Comparison of ENCODE assay signal across 34 mouse cellular contexts in the genomic region with DNA sequence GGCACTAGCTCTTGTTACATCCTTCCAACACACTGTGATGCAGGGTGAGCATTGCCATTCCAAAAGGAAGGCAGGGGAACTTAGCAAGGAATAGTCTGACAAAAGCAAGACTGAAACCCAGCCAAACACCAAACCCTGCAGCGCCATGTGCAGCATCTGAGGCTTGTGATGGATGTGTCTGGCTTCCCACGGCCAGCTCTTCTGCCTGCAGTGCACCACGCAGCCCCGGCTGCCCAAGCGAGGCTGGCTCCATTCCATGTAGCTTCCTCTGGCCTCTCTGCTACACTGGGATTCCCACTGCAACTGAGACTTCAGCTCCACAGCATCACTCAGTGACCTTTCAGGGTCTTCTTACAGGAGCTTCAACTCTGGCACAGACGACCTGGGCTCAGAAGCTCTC. TPM values are rescaled to one million over a fixed set of nuclear protein-coding genes. Genes with fewer than 3 reads are reported as not detected.
DNase-seq lines count a peak whose midpoint lies in the region; ATAC-seq and TF ChIP-seq lines count a peak whose summit lies in the region.
"Had no signal": no experiment of that assay in that cellular context is flagged by ENCODE, and none has a peak within 500 bp of the region (broad histone marks: within the 10 kb centered on the region; RNA-seq: fewer than 3 reads in every experiment).

No protein-coding gene starts in this region.

- H3K9ac ChIP-seq in hindbrain, postnatal 0 days (replicated peaks; ENCODE audit: low read length) = no peak overlapping the region
- no peak overlapping the region for H3K9ac ChIP-seq in hindbrain, embryonic 12.5 days
- no peak overlapping the region for H3K9ac ChIP-seq in midbrain, postnatal 0 days (replicated peaks; ENCODE audit: low read length, poor library complexity, severe bottlenecking)
- H3K9ac ChIP-seq: embryonic facial prominence, embryonic 12.5 days; forebrain, embryonic 12.5 days; liver, embryonic 15.5 days; neural tube, embryonic 12.5 days had no signal

- no peaks in the 10 kb centered on the region for H3K27me3 ChIP-seq in hindbrain, postnatal 0 days (ENCODE audit: insufficient read depth, low read length)
- H3K27me3 ChIP-seq in hindbrain, embryonic 12.5 days = no peaks in the 10 kb centered on the region
- no peaks in the 10 kb centered on the region for H3K27me3 ChIP-seq in midbrain, postnatal 0 days (ENCODE audit: insufficient read depth, low read length)
- H3K27me3 ChIP-seq in midbrain, embryonic 10.5 days (ENCODE audit: low read depth, poor library complexity, severe bottlenecking) = no peaks in the 10 kb centered on the region
- H3K27me3 ChIP-seq: embryonic facial prominence, embryonic 12.5 days; forebrain, embryonic 12.5 days; liver, embryonic 15.5 days had no signal

- no peaks in the 10 kb centered on the region for H3K4me1 ChIP-seq in hindbrain, postnatal 0 days (ENCODE audit: insufficient read depth, low read length)
- no peaks in the 10 kb centered on the region for H3K4me1 ChIP-seq in hindbrain, embryonic 12.5 days
- no peaks in the 10 kb centered on the region for H3K4me1 ChIP-seq in midbrain, postnatal 0 days (ENCODE audit: insufficient read depth, low read length)
- H3K4me1 ChIP-seq in midbrain, embryonic 10.5 days = no peaks in the 10 kb centered on the region
- H3K4me1 ChIP-seq: forebrain, embryonic 12.5 days; liver, embryonic 15.5 days; neural tube, embryonic 12.5 days had no signal

- H3K4me3 ChIP-seq in hindbrain, postnatal 0 days (ENCODE audit: low read length) = no peak overlapping the region
- H3K4me3 ChIP-seq in hindbrain, embryonic 12.5 days = no peak overlapping the region
- no peak overlapping the region for H3K4me3 ChIP-seq in midbrain, postnatal 0 days (ENCODE audit: low read depth, low read length)
- H3K4me3 ChIP-seq in midbrain, embryonic 10.5 days = no peak overlapping the region
- H3K4me3 ChIP-seq: embryonic facial prominence, embryonic 12.5 days; erythroblast, embryonic 14.5 days; forebrain, embryonic 12.5 days; limb, embryonic 10.5 days; liver, embryonic 15.5 days; neural tube, embryonic 12.5 days had no signal

- H3K4me2 ChIP-seq in hindbrain, postnatal 0 days (ENCODE audit: low read depth, low read length) = no peak overlapping the region
- H3K4me2 ChIP-seq in hindbrain, embryonic 12.5 days (replicated peaks) = no peak overlapping the region
- no peak overlapping the region for H3K4me2 ChIP-seq in midbrain, postnatal 0 days (ENCODE audit: low read depth, low read length, poor library complexity, severe bottlenecking)
- H3K4me2 ChIP-seq: embryonic facial prominence, embryonic 12.5 days; forebrain, embryonic 12.5 days; heart, embryonic 11.5 days; liver, embryonic 15.5 days; neural tube, embryonic 12.5 days had no signal

- H3K9me3 ChIP-seq in hindbrain, postnatal 0 days (ENCODE audit: low read length) = no peaks in the 10 kb centered on the region
- no peaks in the 10 kb centered on the region for H3K9me3 ChIP-seq in hindbrain, embryonic 12.5 days (replicated peaks)
- H3K9me3 ChIP-seq in midbrain, postnatal 0 days (ENCODE audit: low read length) = no peaks in the 10 kb centered on the region
- no peaks in the 10 kb centered on the region for H3K9me3 ChIP-seq in midbrain, embryonic 10.5 days (replicated peaks)
- H3K9me3 ChIP-seq: embryonic facial prominence, embryonic 12.5 days; forebrain, embryonic 12.5 days; limb, embryonic 10.5 days; liver, embryonic 15.5 days; neural tube, embryonic 12.5 days had no signal

- ATAC-seq in hindbrain, postnatal 0 days = 0 out of 2 replicates have a peak, but pooled peaks have one; percentile 51
- no peak for ATAC-seq in hindbrain, embryonic 12.5 days (ENCODE audit: low FRiP score)
- ATAC-seq in midbrain, postnatal 0 days (ENCODE audit: low FRiP score) = no peak

- no peak for TF ChIP-seq CTCF in hindbrain, postnatal 0 days (IDR thresholded peaks at IDR 0.05; ENCODE audit: low read depth)
- TF ChIP-seq CTCF in midbrain, postnatal 0 days (IDR thresholded peaks at IDR 0.05) = no peak

- no peaks in the 10 kb centered on the region for H3K36me3 ChIP-seq in hindbrain, postnatal 0 days (ENCODE audit: insufficient read depth, low read length)
- H3K36me3 ChIP-seq in hindbrain, embryonic 12.5 days = no peaks in the 10 kb centered on the region
- no peaks in the 10 kb centered on the region for H3K36me3 ChIP-seq in midbrain, postnatal 0 days (ENCODE audit: insufficient read depth, low read length)
- no peaks in the 10 kb centered on the region for H3K36me3 ChIP-seq in midbrain, embryonic 10.5 days
- H3K36me3 ChIP-seq: embryonic facial prominence, embryonic 12.5 days; forebrain, embryonic 12.5 days; limb, embryonic 10.5 days; liver, embryonic 15.5 days; neural tube, embryonic 12.5 days had no signal

- no peak overlapping the region for H3K27ac ChIP-seq in hindbrain, postnatal 0 days
- H3K27ac ChIP-seq in hindbrain, embryonic 12.5 days = no peak overlapping the region
- no peak overlapping the region for H3K27ac ChIP-seq in midbrain, postnatal 0 days (ENCODE audit: low read depth, low read length)
- no peak overlapping the region for H3K27ac ChIP-seq in midbrain, embryonic 10.5 days (replicated peaks)
- H3K27ac ChIP-seq: embryonic facial prominence, embryonic 12.5 days; forebrain, embryonic 12.5 days; kidney, postnatal 0 days; limb, embryonic 10.5 days; liver, embryonic 15.5 days; neural tube, embryonic 12.5 days; stomach, postnatal 0 days had no signal

- peak; percentile 60 for DNase-seq in hindbrain, postnatal 0 days (ENCODE audit: low spot score)
- DNase-seq in midbrain, postnatal 0 days (ENCODE audit: low spot score) = peak; percentile 45
- DNase-seq in midbrain, embryonic 10.5 days (ENCODE audit: low spot score) = no peak
- peak; percentile 35 to 48 for DNase-seq in frontal cortex, postnatal 36 days (ENCODE audit: low spot score in 2 of 2)
- DNase-seq in telencephalon, adult 2 months (ENCODE audit: low read depth, low spot score) = peak; percentile 22
- DNase-seq in kidney, postnatal 4 days = no peak
- DNase-seq: adrenal gland, adult 2 months; cerebellum, adult 11-12 months; gastrocnemius, postnatal 14 days; heart, adult 11 months; kidney, adult 2 months; liver; midbrain, embryonic 14.5 days had no signal

- 30% methylated on average over 6 of the region's 6 CpGs for WGBS in hindbrain, postnatal 0 days
- WGBS in hindbrain, embryonic 12.5 days = 74% methylated on average over 6 of the region's 6 CpGs
- 81% methylated on average over 6 of the region's 6 CpGs for WGBS in midbrain, postnatal 0 days
- WGBS in midbrain, embryonic 10.5 days = 87% methylated on average over 6 of the region's 6 CpGs

RNA-seq across cellular contexts. Expression of gene Cd82, which starts 42.2 kb away (rescaled TPM):
- total RNA-seq in hindbrain, postnatal 0 days (2014; rRNA removed) = 12.4 and 14.2 TPM in 2 replicates
- 21.8 and 25.1 TPM in 2 replicates for polyA plus RNA-seq in hindbrain, postnatal 0 days (2015; fragmentation: Nextera tagmentation; extraction: Ambion mirVana)
- polyA plus RNA-seq in hindbrain, embryonic 12.5 days (2016; fragmentation: Nextera tagmentation; extraction: Ambion mirVana) = 13.2 and 15.4 TPM in 2 replicates
- total RNA-seq in midbrain, postnatal 0 days (2014; rRNA removed) = 9.2 and 11.4 TPM in 2 replicates
- polyA plus RNA-seq in midbrain, postnatal 0 days (2015; fragmentation: Nextera tagmentation; extraction: Ambion mirVana) = 14.5 and 14.8 TPM in 2 replicates
- 5.1 and 5.9 TPM in 2 replicates for polyA plus RNA-seq in midbrain, embryonic 10.5 days (2016; fragmentation: Nextera tagmentation; extraction: Ambion mirVana)

RNA-seq across cellular contexts. Expression of gene Gm10803, which starts 55.3 kb away (rescaled TPM):
- not detected in 2 replicates for total RNA-seq in hindbrain, postnatal 0 days (2014; rRNA removed)
- polyA plus RNA-seq in hindbrain, postnatal 0 days (2015; fragmentation: Nextera tagmentation; extraction: Ambion mirVana) = not detected in 2 replicates
- not detected in 2 replicates for polyA plus RNA-seq in hindbrain, embryonic 12.5 days (2016; fragmentation: Nextera tagmentation; extraction: Ambion mirVana)
- not detected in 2 replicates for total RNA-seq in midbrain, postnatal 0 days (2014; rRNA removed)
- not detected in 2 replicates for polyA plus RNA-seq in midbrain, postnatal 0 days (2015; fragmentation: Nextera tagmentation; extraction: Ambion mirVana)
- polyA plus RNA-seq in midbrain, embryonic 10.5 days (2016; fragmentation: Nextera tagmentation; extraction: Ambion mirVana) = not detected in 2 replicates
- total RNA-seq: adrenal gland, adult 2 months; adrenal gland, postnatal 4 days; gastrocnemius, postnatal 14 days; hematopoietic stem cell, adult 5-6 weeks; layer of hippocampus, adult 18-20 months; layer of hippocampus, postnatal 25 days; megakaryocyte progenitor cell, adult 5-6 weeks; MEL had no signal
- polyA plus RNA-seq: adrenal gland, adult 2 months; C2C12; embryonic facial prominence, embryonic 12.5 days; erythroblast, embryonic 14.5 days; forebrain, embryonic 12.5 days; heart, embryonic 11.5 days; heart, postnatal 0 days; intestine, embryonic 14.5 days; kidney, adult 2 months; kidney, postnatal 0 days; limb, embryonic 10.5 days; liver, embryonic 15.5 days; lung, embryonic 16.5 days; midbrain, embryonic 14.5 days; neural tube, embryonic 12.5 days; stomach, postnatal 0 days; thymus, postnatal 0 days had no signal

Comparison
In these comparisons a context has a peak if more than half of its experiments do, and no peak if none do; other contexts are left out.
1. DNase-seq: peak in hindbrain, postnatal 0 days (single experiment), midbrain, postnatal 0 days (single experiment), frontal cortex, postnatal 36 days (2 of 2) and telencephalon, adult 2 months (single experiment); none in midbrain, embryonic 10.5 days (single experiment) and kidney, postnatal 4 days (0 of 2).